Mouse (Mus musculus): ENCODE measurements around the gene Itgb4. TPM values are rescaled to one million over a fixed set of nuclear protein-coding genes. Genes with fewer than 3 reads are reported as not detected.
"Not testable (repeated sequence)": the region's sequence is repeated elsewhere in the genome, so short reads cannot be mapped to it uniquely, and the experiment has no call there.

The Itgb4 gene
- total and polyA plus RNA-seq, 3 experiments, result 2.6 to 3.1 (median 2.9) TPM

DNA sequence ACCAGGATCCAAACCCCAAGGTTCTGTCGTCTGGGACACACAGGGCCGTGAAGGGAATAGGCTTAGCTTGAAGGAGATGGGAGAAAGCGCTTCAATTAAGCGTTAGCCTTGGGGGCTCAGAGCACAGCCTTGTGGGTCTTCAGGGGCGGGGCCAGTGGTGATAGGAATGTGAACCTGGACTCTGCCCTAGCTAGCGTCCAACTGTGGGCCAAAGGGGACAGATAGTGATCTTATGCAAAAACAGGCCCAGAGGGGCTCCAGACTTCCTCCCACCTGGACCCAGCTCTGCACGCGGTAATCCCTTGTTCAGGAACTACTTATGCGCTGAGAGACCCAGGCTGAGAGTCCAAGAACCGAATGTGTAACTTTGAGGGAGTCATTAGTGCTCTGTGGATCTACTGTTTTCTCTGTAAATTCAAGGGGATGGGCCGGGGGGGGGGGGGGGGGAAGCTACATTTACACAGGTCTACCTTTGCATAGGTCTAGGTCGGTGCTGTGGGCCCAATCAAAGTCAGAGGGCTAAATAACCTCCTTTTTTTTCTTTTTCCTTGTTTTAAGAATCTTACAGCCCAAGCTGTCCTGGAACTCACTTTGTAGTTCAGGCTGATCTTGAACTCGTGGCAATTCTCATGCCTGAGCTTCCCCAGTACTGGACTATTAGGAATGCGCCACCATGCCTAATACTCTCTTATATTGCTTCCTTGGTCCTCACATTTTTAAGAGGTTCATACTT is 37.2 kb downstream of the Itgb4 start:
- intact Hi-C loops (cut with DNase I), result no loop called here
- TF ChIP-seq POLR2A (IDR thresholded peaks at IDR 0.05; ENCODE audit: insufficient read depth, low read depth, low read length) (no peak), CTCF (IDR thresholded peaks at IDR 0.05) (no peak)
- no peaks in the 10 kb centered on the region for H3K27me3 ChIP-seq (ENCODE audit: control insufficient read depth, insufficient read depth, low read length)
- H3K4me1 ChIP-seq (ENCODE audit: control insufficient read depth, insufficient read depth, low read length), result peaks cover 3% of the 10 kb centered on the region; the same call in 1 of the 2 replicates
- WGBS, result 50% methylated on average over 14 of the region's 14 CpGs
- DNase-seq, result no peak
- peak overlapping the region; percentile 77 for H3K27ac ChIP-seq
- H3K4me3 ChIP-seq, result peak overlapping the region; percentile 66
- no peaks in the 10 kb centered on the region for H3K36me3 ChIP-seq (ENCODE audit: control insufficient read depth, insufficient read depth, low read length)
- H3K79me2 ChIP-seq (replicated peaks; ENCODE audit: control insufficient read depth, insufficient read depth, low read length), result no peaks in the 10 kb centered on the region
- peak overlapping the region; percentile 59 for H3K9ac ChIP-seq (ENCODE audit: low read depth, low read length)

DNA sequence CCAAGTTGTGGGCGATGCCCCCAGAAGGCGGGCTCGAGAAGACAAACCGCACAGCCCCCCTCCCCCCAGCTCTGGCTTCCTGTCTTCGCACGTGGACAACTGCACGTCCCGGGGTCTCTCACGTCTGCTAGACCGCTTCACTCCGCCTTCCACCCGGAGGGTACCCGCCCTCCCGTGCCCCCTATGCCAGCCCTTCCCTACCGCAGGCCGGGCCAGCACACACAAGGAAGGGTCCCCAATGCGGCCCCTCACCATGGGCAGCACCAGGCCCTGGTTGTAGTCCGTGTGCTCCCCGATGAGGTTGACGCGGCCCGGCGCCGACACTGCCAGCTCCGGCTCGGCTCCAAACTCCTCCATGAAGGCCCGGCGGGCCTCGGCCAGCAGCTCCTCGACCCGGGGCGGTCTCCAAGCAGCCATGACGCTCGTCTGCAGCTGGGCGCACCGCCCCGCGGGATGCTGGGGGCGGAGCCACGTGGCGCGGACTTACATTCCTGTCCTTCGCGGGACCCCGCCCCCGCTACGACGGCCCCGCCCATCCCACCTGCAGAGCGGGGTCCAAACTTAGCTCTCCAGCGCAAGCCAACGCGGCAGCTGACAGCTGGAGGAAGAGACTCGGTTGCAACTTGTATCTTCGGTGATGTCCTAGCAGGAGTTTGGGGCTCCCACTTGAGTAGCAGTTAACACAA is 37.9 kb downstream of the Itgb4 start, which contains the start of gene Galk1:
Galk1 (minus strand) TSS at position 458 of the 686 bp plus-strand sequence.
- intact Hi-C loops (cut with DNase I), result no loop called here
- DNase-seq, result peak; percentile 90 to 93
- 2% methylated on average over 55 of the region's 55 CpGs for WGBS

DNA sequence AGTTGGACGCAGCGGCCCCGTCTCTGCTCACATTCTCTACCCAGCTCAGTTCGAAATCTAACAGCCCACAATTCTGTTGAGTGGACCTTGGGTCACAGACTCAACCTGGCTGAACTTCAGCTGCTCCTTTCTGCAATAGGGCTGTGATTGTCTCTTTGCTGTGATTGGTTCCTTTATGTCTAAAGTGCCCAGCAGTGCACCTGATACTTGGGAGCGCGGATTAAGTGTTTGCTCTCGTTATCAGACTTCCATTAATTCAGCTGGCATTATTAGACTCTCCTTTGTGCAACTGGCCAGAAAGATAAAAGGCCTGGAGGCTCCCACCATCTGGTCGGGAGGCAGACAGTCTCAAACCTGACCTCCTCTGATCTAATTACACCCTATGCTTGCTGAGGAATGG is 40.3 kb downstream of the Itgb4 start:
- Histone ChIP-seq H3K27me3 (ENCODE audit: control insufficient read depth, insufficient read depth, low read length) (no peaks in the 10 kb centered on the region), H3K79me2 (replicated peaks; ENCODE audit: control insufficient read depth, insufficient read depth, low read length) (no peaks in the 10 kb centered on the region), H3K9ac (ENCODE audit: low read depth, low read length) (no peak overlapping the region), H3K27ac (no peak overlapping the region), H3K4me1 (ENCODE audit: control insufficient read depth, insufficient read depth, low read length) (peaks cover 3% of the 10 kb centered on the region; the same call in 1 of the 2 replicates), H3K36me3 (ENCODE audit: control insufficient read depth, insufficient read depth, low read length) (no peaks in the 10 kb centered on the region), H3K4me3 (no peak overlapping the region)
- no peak for DNase-seq
- intact Hi-C loops (cut with DNase I), result loop anchor here (5.0 kb wide), 1 partner anchor 78 kb away; no protein-coding TSS in a partner anchor
- TF ChIP-seq EP300 (IDR thresholded peaks at IDR 0.05; ENCODE audit: insufficient read depth, low read depth, low read length), result no peak
- no peak for TF ChIP-seq CTCF (IDR thresholded peaks at IDR 0.05)
- TF ChIP-seq POLR2A (IDR thresholded peaks at IDR 0.05; ENCODE audit: insufficient read depth, low read depth, low read length), result no peak
- 67% methylated on average over 8 of the region's 8 CpGs for WGBS

More for the DNA sequence above, 37.9 kb downstream of the Itgb4 start, which contains the start of gene Galk1:
- peak; percentile 40; the same call in 1 of the 2 replicates for TF ChIP-seq POLR2A (IDR thresholded peaks at IDR 0.05; ENCODE audit: insufficient read depth, low read depth, low read length)
- TF ChIP-seq CTCF (IDR thresholded peaks at IDR 0.05), result no peak
- H3K4me3 ChIP-seq, result peak within 1 kb of the TSS; percentile 66
- H3K79me2 ChIP-seq (replicated peaks; ENCODE audit: control insufficient read depth, insufficient read depth, low read length), result no peaks in the 10 kb centered on the region
- H3K27ac ChIP-seq, result peak within 1 kb of the TSS; percentile 77
- peak within 1 kb of the TSS; percentile 59 for H3K9ac ChIP-seq (ENCODE audit: low read depth, low read length)
- peaks cover 3% of the 10 kb centered on the region; the same call in 1 of the 2 replicates for H3K4me1 ChIP-seq (ENCODE audit: control insufficient read depth, insufficient read depth, low read length)
- no peaks in the 10 kb centered on the region for H3K36me3 ChIP-seq (ENCODE audit: control insufficient read depth, insufficient read depth, low read length)
- H3K27me3 ChIP-seq (ENCODE audit: control insufficient read depth, insufficient read depth, low read length), result no peaks in the 10 kb centered on the region

DNA sequence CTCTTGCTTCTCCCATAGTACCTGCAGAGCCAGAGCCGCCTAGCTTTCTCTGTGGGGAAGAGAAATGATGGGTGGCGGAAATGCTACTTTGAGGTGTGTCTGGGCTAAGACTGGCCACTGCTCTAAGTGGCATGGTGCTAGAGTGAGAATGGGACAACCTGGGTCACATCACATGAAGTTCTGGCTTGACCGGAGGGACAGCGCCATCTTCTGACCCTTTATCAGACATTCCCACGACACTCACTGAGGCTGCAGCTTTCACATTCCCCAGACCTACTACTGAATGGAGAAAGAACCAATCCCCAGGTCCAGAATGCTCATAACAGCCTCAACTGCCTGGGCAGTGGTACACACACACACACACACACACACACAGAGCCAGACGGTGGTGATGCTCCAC is 43.6 kb downstream of the Itgb4 start:
- Histone ChIP-seq H3K79me2 (replicated peaks; ENCODE audit: control insufficient read depth, insufficient read depth, low read length) (no peaks in the 10 kb centered on the region), H3K9ac (ENCODE audit: low read depth, low read length) (no peak overlapping the region), H3K4me1 (ENCODE audit: control insufficient read depth, insufficient read depth, low read length) (peaks cover 2% of the 10 kb centered on the region), H3K27ac (no peak overlapping the region), H3K36me3 (ENCODE audit: control insufficient read depth, insufficient read depth, low read length) (peaks cover 15% of the 10 kb centered on the region), H3K4me3 (no peak overlapping the region), H3K27me3 (ENCODE audit: control insufficient read depth, insufficient read depth, low read length) (no peaks in the 10 kb centered on the region)
- no peak for DNase-seq
- TF ChIP-seq CTCF (IDR thresholded peaks at IDR 0.05) (peak; percentile 65), EP300 (IDR thresholded peaks at IDR 0.05; ENCODE audit: insufficient read depth, low read depth, low read length) (peak; percentile 69; the same call in 1 of the 2 replicates), POLR2A (IDR thresholded peaks at IDR 0.05; ENCODE audit: insufficient read depth, low read depth, low read length) (no peak)
- 39% methylated on average over 6 of the region's 6 CpGs for whole genome bisulfite sequencing
- intact Hi-C loops (cut with DNase I), result loop anchor here (5.0 kb wide), 1 partner anchor 81 kb away; no protein-coding TSS in a partner anchor

DNA sequence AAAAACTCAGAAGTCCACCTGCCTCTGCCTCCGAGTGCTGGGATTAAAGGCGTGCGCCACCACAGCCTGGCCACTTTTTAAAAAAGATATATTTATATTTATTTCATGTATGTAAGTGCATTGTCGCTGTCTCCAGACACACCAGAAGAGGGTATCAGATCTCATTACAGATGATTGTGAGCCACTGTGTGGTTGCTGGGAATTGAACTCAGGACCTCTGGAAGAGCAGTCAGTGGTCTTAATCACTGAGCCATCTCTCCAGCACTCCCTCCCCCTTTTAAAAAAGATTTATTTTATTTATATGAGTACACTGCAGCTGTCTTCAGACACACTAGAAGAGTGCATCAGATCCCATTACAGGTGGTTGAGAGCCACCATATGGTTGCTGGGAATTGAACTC is 44.4 kb downstream of the Itgb4 start:
- not testable (repeated sequence) for DNase-seq
- intact Hi-C loops (cut with DNase I), result loop anchor here (5.0 kb wide), 1 partner anchor 82 kb away; no protein-coding TSS in a partner anchor

DNA sequence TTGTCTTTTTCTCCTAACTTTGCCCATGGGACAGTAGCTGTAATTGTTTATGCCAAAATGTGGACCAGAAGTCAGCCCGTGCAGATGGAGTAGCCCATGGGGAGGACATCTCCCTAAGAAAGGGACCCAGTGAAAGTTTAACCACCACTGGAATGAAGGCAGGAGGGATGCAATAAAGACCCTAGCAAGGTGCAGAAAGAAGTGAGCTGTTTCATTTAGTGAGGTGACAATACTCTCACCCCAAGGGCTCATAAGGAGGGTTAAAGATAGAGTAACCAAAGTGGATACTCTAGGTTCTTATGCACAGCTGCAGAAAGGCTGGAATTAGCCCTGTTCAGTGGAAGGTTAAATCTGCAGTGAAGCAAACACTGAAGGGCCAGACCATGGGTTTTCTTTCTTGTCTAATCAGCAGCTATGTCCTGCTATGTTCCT is 44.9 kb downstream of the Itgb4 start:
- TF ChIP-seq EP300 (IDR thresholded peaks at IDR 0.05; ENCODE audit: insufficient read depth, low read depth, low read length) (no peak), CTCF (IDR thresholded peaks at IDR 0.05) (no peak), POLR2A (IDR thresholded peaks at IDR 0.05; ENCODE audit: insufficient read depth, low read depth, low read length) (no peak)
- Histone ChIP-seq H3K27me3 (ENCODE audit: control insufficient read depth, insufficient read depth, low read length) (no peaks in the 10 kb centered on the region), H3K4me1 (ENCODE audit: control insufficient read depth, insufficient read depth, low read length) (peaks cover 2% of the 10 kb centered on the region), H3K27ac (no peak overlapping the region), H3K79me2 (replicated peaks; ENCODE audit: control insufficient read depth, insufficient read depth, low read length) (no peaks in the 10 kb centered on the region), H3K9ac (ENCODE audit: low read depth, low read length) (no peak overlapping the region), H3K36me3 (ENCODE audit: control insufficient read depth, insufficient read depth, low read length) (peaks cover 15% of the 10 kb centered on the region), H3K4me3 (no peak overlapping the region)
- WGBS, result 39% methylated on average over 1 of the region's 1 CpGs
- DNase-seq, result no peak
- intact Hi-C loops (cut with DNase I), result loop anchor here (5.0 kb wide), 1 partner anchor 82 kb away; no protein-coding TSS in a partner anchor

More for the DNA sequence above, 44.4 kb downstream of the Itgb4 start:
- not testable (repeated sequence) for H3K4me1 ChIP-seq (ENCODE audit: control insufficient read depth, insufficient read depth, low read length); H3K9ac ChIP-seq (ENCODE audit: low read depth, low read length); H3K27ac ChIP-seq; H3K27me3 ChIP-seq (ENCODE audit: control insufficient read depth, insufficient read depth, low read length); H3K79me2 ChIP-seq (replicated peaks; ENCODE audit: control insufficient read depth, insufficient read depth, low read length); H3K4me3 ChIP-seq
- 91% methylated on average over 4 of the region's 4 CpGs for WGBS
- H3K36me3 ChIP-seq (ENCODE audit: control insufficient read depth, insufficient read depth, low read length), result peaks cover 15% of the 10 kb centered on the region
